Mouse (Mus musculus) olfactory bulb, adult 2 months (tissue): Measurements from ENCODE around the gene S100a4.

Experiments
- CTCF ChIP-seq: fragments of 200-500 bp; IDR thresholded peaks from 2 replicates; pipeline ENCODE4 v1.5.1; 2012; ENCODE audit warnings: low read depth, mild to moderate bottlenecking, low read length, moderate library complexity; ENCODE audit not compliant: insufficient read depth
- POLR2A ChIP-seq: fragments of 200-500 bp; IDR thresholded peaks from 2 replicates; pipeline ENCODE4 v1.6.1; 2012; ENCODE audit warnings: mild to moderate bottlenecking, low read depth, low read length, moderate library complexity; ENCODE audit not compliant: insufficient read depth

- TF ChIP-seq CTCF (no peak), POLR2A (no peak)
Observed at GRCm38 (mm10) chr3:90576351-90577001, 27.1 kb upstream of the S100a4 start.
